Mouse (Mus musculus) lung, embryonic 16.5 days (tissue): ENCODE measurements around the gene Klk1b5. TPM values are rescaled to one million over a fixed set of nuclear protein-coding genes. Genes with fewer than 3 reads are reported as not detected.
"Not testable (repeated sequence)": the region's sequence is repeated elsewhere in the genome, so short reads cannot be mapped to it uniquely, and the experiment has no call there.

ENCODE experiments used
- ATAC-seq: fragments of 200-750 bp; cut with Nextera tagmentation; 2 replicates; pipeline ENCODE4 v1.8.0; 2017; ENCODE audit warnings: low read depth, mild to moderate bottlenecking, moderate library complexity
- H3K27ac ChIP-seq: fragments of 300-500 bp; sonication (generic); 2 replicates; pipeline ENCODE4 v1.5.1; 2014; ENCODE audit warnings: mild to moderate bottlenecking, control low read depth, low read length
- H3K27me3 ChIP-seq: fragments of 300-500 bp; sonication (generic); 2 replicates; pipeline ENCODE4 v1.6.1; 2014; ENCODE audit warnings: low read depth, low read length, mixed read lengths; ENCODE audit not compliant: control insufficient read depth, insufficient read depth
- H3K36me3 ChIP-seq: fragments of 300-500 bp; sonication (generic); 2 replicates; pipeline ENCODE4 v1.6.1; 2014; ENCODE audit warnings: low read length; ENCODE audit not compliant: control insufficient read depth, insufficient read depth
- H3K4me1 ChIP-seq: fragments of 300-500 bp; sonication (generic); replicated peaks from 2 replicates; pipeline ENCODE4 v1.6.1; 2014; ENCODE audit warnings: low read length, mixed read lengths; ENCODE audit not compliant: control insufficient read depth, insufficient read depth
- H3K4me2 ChIP-seq: fragments of 300-500 bp; sonication (generic); 2 replicates; pipeline ENCODE4 v1.6.1; 2014; ENCODE audit warnings: low read depth, low read length, control low read depth
- H3K4me3 ChIP-seq: fragments of 300-500 bp; sonication (generic); 2 replicates; pipeline ENCODE4 v1.5.1; 2014; ENCODE audit warnings: mild to moderate bottlenecking, low read length, control low read depth
- H3K9ac ChIP-seq: fragments of 300-500 bp; sonication (generic); 2 replicates; pipeline ENCODE4 v1.6.1; 2014; ENCODE audit warnings: low read length, control low read depth
- H3K9me3 ChIP-seq: fragments of 300-500 bp; sonication (generic); 2 replicates; pipeline ENCODE4 v1.6.1; 2016; ENCODE audit warnings: low read length; ENCODE audit not compliant: control insufficient read depth
- WGBS: fragments of 180-500 bp; shearing (Covaris S2); extraction: QIAGEN DNeasy Blood & Tissue Kit; methylation state at CpG from one replicate; pipeline ENCODE4 v1.1.7; 2014; 5-methylcytosine and 5-hydroxymethylcytosine counted together
- polyA plus RNA-seq: library from polyadenylated mRNA; unstranded; fragments of >200 nt; fragmentation: Nextera tagmentation; extraction: Ambion mirVana; gene quantifications from 2 replicates; pipeline ENCODE4 v1.2.1, GENCODE M21; 2015

Gene Klk1b5
- polyA plus RNA-seq, 1 experiment from 2014 or later = not detected

DNA sequence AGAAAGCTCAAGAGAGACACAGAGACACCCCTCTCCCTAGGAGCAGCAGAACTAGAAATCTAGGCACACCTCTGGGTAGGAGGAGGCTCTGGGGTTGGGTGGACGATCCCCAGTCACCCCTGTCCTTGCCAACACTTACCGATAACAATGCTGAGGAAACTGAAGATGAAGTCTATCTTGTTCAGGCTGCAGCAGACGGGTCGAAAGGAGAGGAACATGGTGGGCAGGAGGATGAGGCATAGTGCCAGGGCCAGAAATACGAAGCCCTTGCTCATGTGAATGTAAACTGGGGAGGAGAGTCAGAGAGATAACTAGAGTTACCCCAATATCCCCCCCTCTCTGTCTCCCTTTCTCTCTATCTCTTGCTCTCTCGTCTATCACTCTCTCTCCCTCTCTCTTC lies 6.6 kb downstream of the Klk1b5 start:
- not testable (repeated sequence) for H3K4me1 ChIP-seq, H3K9ac ChIP-seq, H3K4me2 ChIP-seq, H3K9me3 ChIP-seq, H3K27ac ChIP-seq, ATAC-seq, H3K4me3 ChIP-seq, H3K36me3 ChIP-seq, H3K27me3 ChIP-seq
- 73% methylated on average over 6 of the region's 6 CpGs for WGBS

DNA sequence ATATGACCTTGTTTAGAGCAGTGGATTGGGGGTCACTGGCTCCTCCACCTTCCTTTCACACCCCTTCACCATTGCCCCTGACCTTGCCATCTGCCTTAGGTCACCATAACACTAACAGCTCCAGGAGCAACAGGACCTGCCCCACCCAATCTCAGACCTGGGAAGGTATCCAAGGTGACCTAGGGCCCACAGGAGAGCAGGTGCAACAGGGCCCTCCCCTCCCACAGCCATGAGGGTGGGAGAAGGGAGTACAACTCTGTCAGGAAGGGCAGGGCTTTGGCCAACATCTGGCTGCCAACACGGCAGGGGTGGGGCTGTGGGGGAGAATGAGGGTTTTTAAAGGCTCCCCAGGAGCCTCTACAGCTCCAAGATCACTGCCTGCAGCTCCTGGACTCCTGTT lies 9.3 kb downstream of the Klk1b5 start, which contains the start of gene Klk1:
Klk1 (plus strand) TSS at position 285 of the 400 bp plus-strand sequence.
- Histone ChIP-seq H3K9ac (no peak within 1 kb of the TSS), H3K27me3 (no peaks in the 10 kb centered on the region), H3K9me3 (no peaks in the 10 kb centered on the region), H3K4me1 (no peaks in the 10 kb centered on the region), H3K4me2 (no peak within 1 kb of the TSS), H3K27ac (no peak within 1 kb of the TSS), H3K4me3 (no peak within 1 kb of the TSS), H3K36me3 (no peaks in the 10 kb centered on the region)
- 29% methylated on average over 1 of the region's 1 CpGs for WGBS
- ATAC-seq = no peak

DNA sequence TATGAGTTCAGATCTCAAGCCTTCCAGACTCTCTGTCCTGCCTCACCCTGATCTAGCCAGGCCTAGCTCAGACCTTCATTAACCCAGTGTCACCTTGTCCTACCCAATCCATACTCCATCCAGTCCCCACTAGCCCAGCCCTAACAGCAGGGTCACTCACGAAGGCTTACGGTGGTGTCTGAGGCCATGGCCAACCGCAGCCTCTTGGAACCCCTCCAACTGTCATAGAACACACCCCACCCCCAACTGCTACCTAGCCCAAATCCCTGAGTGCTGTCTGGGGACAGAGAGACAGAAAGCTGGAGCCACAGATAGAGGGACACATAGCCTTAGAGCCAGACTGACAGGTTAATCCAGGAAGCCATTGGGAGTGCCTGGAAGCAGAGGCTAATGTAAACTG lies 20.2 kb downstream of the Klk1b5 start, which contains the start of gene Gm36864:
Gm36864 (plus strand) TSS at position 269 of the 400 bp plus-strand sequence.
- WGBS = 57% methylated on average over 3 of the region's 3 CpGs
- no peak within 1 kb of the TSS for H3K4me3 ChIP-seq
- H3K4me1 ChIP-seq = no peaks in the 10 kb centered on the region
- ATAC-seq = no peak
- H3K9ac ChIP-seq = no peak within 1 kb of the TSS
- no peaks in the 10 kb centered on the region for H3K27me3 ChIP-seq
- H3K27ac ChIP-seq = no peak within 1 kb of the TSS
- no peak within 1 kb of the TSS for H3K4me2 ChIP-seq
- H3K9me3 ChIP-seq = no peaks in the 10 kb centered on the region
- no peaks in the 10 kb centered on the region for H3K36me3 ChIP-seq

DNA sequence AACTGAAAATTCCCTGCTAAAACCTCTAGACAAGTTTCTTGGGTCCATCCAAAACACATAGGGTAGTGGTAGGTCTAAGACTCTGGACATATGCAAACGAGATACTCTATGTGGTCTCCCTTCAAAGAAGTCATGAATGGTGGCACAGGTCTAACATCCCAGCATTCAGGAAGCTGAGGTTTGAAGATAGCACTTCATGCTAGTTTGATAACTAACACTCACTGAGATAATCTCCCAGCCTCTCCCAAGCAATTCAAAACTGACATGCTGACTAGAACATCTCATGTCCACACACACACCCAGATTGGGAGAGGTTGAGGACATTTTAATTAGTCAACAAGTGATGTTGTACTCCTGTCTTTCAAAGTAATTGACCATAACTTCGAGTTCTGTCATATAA lies 24.2 kb downstream of the Klk1b5 start:
- ATAC-seq = no peak
- Histone ChIP-seq H3K9me3 (no peaks in the 10 kb centered on the region), H3K27ac (no peak overlapping the region), H3K9ac (no peak overlapping the region), H3K4me1 (no peaks in the 10 kb centered on the region), H3K4me2 (no peak overlapping the region), H3K4me3 (no peak overlapping the region), H3K36me3 (no peaks in the 10 kb centered on the region), H3K27me3 (no peaks in the 10 kb centered on the region)
- 32% methylated on average over 2 of the region's 2 CpGs for WGBS

DNA sequence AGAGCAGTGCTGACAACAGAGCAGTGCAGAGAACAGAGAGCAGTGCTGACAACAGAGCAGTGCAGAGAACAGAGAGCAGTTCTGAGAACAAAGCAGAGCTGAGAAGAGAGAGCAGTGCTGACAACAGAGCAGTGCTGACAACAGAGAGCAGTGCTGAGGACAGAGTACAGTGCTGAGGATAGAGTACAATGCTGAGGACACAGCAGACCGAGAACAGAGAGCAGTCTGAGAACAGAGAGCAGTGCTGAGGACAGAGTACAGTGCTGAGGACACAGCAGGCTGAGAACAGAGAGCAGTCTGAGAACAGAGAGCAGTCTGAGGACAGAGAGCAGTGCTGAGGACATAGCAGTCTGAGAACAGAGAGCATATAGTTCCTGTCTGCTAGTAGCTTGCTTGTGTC lies 25.0 kb downstream of the Klk1b5 start:
- Histone ChIP-seq H3K36me3 (no peaks in the 10 kb centered on the region), H3K9ac (no peak overlapping the region), H3K4me1 (peaks cover 4% of the 10 kb centered on the region), H3K27me3 (no peaks in the 10 kb centered on the region), H3K9me3 (no peaks in the 10 kb centered on the region), H3K4me2 (no peak overlapping the region), H3K27ac (no peak overlapping the region), H3K4me3 (no peak overlapping the region)
- no peak for ATAC-seq
- 22% methylated on average over 1 of the region's 1 CpGs for WGBS

DNA sequence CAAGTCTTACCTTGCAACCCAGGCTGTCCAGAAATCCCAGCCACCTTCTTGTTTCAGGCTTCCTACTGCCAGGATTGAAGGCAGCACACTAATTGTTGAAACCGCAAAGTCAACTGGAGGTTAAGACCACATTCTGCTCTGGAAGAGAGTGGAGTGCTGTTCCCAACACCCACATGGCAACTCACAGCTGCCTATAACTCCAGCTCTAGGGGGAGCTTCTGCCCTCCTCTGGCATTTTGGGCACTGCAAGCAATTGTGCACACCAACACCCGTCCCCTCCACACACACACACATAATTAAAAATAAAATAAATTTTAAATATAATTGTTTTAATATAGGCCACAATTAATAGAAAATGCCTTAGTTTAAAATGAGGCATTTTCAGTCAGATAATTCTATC lies 25.4 kb downstream of the Klk1b5 start:
- 49% methylated on average over 2 of the region's 2 CpGs for WGBS
- no peak overlapping the region for H3K4me2 ChIP-seq
- H3K4me1 ChIP-seq = peaks cover 4% of the 10 kb centered on the region
- H3K27ac ChIP-seq = no peak overlapping the region
- H3K36me3 ChIP-seq = no peaks in the 10 kb centered on the region
- H3K9ac ChIP-seq = no peak overlapping the region
- no peaks in the 10 kb centered on the region for H3K27me3 ChIP-seq
- H3K9me3 ChIP-seq = no peaks in the 10 kb centered on the region
- no peak overlapping the region for H3K4me3 ChIP-seq
- ATAC-seq = no peak

DNA sequence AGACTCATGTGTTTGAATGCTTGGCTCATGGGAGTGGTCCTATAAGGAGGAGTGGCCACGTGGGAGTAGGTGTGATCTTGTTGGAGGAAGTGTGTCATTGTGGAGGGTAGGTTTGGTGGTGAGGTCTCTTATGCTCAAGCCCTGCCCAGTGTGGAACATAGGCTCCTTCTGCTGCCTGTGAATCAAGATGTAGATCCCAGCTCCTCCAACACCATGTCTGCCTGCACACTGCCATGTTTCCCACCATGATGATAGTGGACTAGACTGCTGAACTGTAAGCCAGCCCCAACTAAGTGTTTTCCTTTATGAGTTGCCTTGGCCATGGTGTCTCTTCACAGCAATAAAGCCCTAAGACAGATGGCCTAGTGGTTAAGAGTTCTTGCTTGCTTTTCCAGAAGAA lies 28.3 kb downstream of the Klk1b5 start:
- Histone ChIP-seq H3K9me3 (no peaks in the 10 kb centered on the region), H3K27me3 (no peaks in the 10 kb centered on the region), H3K4me1 (peaks cover 10% of the 10 kb centered on the region), H3K36me3 (peaks cover 4% of the 10 kb centered on the region), H3K27ac (no peak overlapping the region), H3K4me2 (no peak overlapping the region), H3K4me3 (no peak overlapping the region), H3K9ac (no peak overlapping the region)
- ATAC-seq = no peak
- WGBS = 55% methylated on average over 1 of the region's 1 CpGs

DNA sequence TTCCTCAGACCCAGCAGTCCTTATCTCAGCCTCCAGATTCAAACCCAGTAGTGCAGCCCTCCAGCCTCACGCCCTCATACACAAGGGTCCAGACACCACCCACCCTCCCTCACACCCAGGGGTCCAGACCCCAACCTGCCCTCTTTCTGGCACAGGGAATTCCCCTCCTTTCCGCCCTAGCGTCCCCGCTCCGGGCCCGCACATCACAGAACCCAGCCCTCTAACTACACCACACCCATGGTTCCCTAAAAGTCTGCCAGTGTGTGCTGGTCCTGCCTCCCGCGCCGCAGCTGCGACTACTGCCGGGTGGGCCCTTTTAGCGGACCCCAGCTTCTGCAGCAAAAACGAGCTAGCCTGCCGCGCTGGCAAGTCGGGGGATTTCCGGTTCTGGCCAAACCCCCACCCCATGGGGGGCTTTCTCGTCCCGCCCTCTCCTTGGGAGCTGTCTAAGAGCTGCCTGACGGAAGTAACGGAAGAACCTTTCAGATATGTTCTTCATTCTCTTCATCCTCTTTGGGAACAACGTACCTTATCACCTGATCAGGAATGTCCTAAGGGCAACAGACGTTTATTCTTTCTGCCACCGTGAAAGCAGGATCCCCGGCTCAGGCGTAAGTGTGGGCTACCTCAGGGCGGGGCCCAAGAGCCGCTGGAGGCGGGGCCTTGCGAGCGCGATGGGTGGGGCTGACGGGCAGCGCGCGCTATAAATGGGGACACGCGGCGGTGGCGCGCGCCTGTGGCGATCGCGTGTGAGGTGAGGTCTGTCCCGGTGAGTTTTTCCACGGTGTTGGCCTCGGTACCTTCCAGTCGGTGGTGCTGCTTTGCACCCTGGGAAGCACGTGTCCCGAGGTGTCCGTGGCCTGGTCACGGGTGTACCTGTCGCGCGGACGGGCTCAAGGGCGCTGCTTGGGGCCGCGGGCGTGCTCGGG lies 30.6 kb downstream of the Klk1b5 start, which contains the start of the genes 1700028J19Rik and 2410002F23Rik:
1700028J19Rik (minus strand) TSS at position 641 of the 929 bp plus-strand sequence.
2410002F23Rik (plus strand) TSS at position 668 of the 929 bp plus-strand sequence.
- under 1% methylated on average over 62 of the region's 62 CpGs for WGBS
- peak within 1 kb of the TSS; percentile 94 for H3K27ac ChIP-seq
- peak within 1 kb of the TSS; percentile 54 for H3K4me2 ChIP-seq
- peaks cover 10% of the 10 kb centered on the region for H3K4me1 ChIP-seq
- peak; percentile 91 for ATAC-seq
- no peaks in the 10 kb centered on the region for H3K27me3 ChIP-seq
- peak within 1 kb of the TSS; percentile 95 for H3K9ac ChIP-seq
- no peaks in the 10 kb centered on the region for H3K9me3 ChIP-seq
- H3K36me3 ChIP-seq = peaks cover 16% of the 10 kb centered on the region
- peak within 1 kb of the TSS; percentile 84 for H3K4me3 ChIP-seq

DNA sequence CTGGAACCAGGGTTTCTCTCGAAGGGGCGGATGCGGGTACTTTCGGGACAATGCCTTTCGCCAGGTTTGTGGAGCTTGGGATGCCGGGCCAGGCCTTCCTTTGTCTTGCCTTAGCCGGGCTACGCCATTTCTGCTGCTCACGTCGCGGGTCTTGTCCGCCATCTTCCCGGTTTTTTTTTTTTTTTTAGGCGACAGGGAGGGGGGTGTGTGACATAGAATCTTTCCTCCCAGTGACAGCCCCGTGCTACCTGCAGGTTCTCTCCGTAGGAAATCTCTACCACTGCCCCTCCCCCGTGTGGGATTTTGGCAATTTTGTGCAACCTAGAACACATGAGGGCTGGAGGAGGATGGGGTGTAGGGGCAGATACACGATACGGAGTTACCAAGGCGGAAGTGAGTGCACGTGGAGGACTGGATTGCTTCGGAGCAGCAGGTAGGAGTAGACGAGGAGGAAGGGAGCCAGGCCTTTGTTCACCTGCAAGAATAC lies 31.3 kb downstream of the Klk1b5 start:
- Histone ChIP-seq H3K9ac (peak overlapping the region; percentile 95), H3K27me3 (no peaks in the 10 kb centered on the region), H3K9me3 (no peaks in the 10 kb centered on the region), H3K36me3 (peaks cover 18% of the 10 kb centered on the region), H3K4me3 (peak overlapping the region; percentile 84), H3K4me1 (peaks cover 10% of the 10 kb centered on the region), H3K4me2 (peak overlapping the region; percentile 54), H3K27ac (peak overlapping the region; percentile 94)
- under 1% methylated on average over 23 of the region's 23 CpGs for WGBS
- ATAC-seq = peak; percentile 10; the same call in 1 of the 2 replicates
